Mouse (Mus musculus): ENCODE measurements around the gene Gm648. TPM values are rescaled to one million over a fixed set of nuclear protein-coding genes. Genes with fewer than 3 reads are reported as not detected.

The Gm648 gene
- not detected for total RNA-seq (2023)

DNA sequence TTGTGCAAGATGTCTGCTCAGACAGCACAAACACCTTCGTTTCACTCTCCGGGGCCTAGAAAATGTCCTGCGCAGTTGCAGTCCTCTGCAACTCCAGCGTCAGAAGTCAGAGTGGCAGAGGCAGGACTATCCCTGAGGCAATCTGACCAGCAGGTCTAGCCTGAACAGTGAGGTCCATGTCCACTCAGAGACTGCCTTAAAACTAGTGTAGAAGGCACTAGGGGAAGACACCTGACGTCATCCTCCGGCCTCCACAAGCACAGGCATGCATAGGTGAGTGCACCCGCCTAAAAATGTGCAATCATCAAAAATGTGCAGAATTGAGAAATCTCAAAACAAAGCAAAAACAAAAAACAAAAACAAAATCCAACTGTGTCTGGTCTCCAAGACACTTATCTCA is at the start of gene Gm648:
Gene Gm648 (minus strand): TSS at position 101 of the 400 bp plus-strand sequence.

DNA sequence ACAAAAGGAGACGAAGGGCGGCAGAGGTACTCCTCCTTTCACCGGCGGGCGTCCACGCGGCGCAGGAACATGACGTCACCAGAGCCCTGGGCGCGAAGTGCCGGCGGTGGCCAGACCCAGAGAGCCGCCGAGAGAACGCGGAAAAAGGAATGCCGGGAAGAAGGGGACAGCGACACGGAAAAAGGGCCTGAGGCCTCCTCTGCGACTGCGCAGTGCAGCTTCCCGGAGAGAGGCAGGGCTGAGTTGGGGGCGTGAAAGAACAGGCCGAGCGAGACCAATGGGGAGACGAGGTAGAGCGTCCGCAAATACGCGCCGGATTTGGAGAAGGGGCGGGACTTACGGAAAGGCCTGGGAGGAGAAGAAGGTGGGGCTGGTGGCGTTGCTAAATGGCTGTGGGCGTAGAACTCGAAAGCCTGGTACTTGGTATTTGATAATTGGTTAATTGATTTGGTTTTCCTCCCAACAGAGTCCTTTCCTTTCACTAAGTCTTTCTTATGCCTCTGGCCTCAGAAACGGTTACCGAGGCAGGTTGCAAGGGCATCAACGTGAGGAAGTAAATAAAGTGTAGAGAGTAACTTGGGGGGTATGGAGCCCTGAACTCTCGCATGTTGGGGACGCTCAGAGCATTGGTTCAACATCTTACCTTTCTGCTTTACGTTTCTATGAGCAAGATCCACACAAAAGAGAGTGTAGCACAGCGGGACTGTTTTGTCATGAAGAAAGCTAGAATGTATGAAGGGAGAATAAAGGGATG is 48.7 kb upstream of the Gm648 start, which contains the start of gene Mmgt1:
Gene Mmgt1 (minus strand): TSS at position 183 of the 754 bp plus-strand sequence.

GRCm38 (mm10) chrX:56524442-56524841 is 25.0 kb downstream of the Gm648 start, which contains the start of gene Gm10477:
Gene Gm10477, plus strand, starts transcription at chrX:56524742.

Other genes starting within 250 kb of the Gm648 start
- gene Zfp449, start 203.2 kb downstream of the Gm648 start, total RNA-seq (2023) = 0.15 TPM
- 0.32 TPM for gene Smim10l2a, start 175.0 kb downstream of the Gm648 start, total RNA-seq (2023)
- 1.8 TPM for gene Gm2174, start 101.6 kb downstream of the Gm648 start, total RNA-seq (2023)
- gene Ints6l, start 94.7 kb downstream of the Gm648 start, total RNA-seq (2023) = 51.4 TPM
- gene Gm10477, start 24.9 kb downstream of the Gm648 start, total RNA-seq (2023) = not detected
- 11.2 TPM for gene Mmgt1, start 48.5 kb upstream of the Gm648 start, total RNA-seq (2023)
- gene Slc9a6, start 60.2 kb upstream of the Gm648 start, total RNA-seq (2023) = 16.9 TPM
- gene Fhl1, start 182.2 kb upstream of the Gm648 start, total RNA-seq (2023) = 0.76 TPM